Mouse (Mus musculus) MEL (cell line): ENCODE data around the gene Cbwd1. TPM values are rescaled to one million over a fixed set of nuclear protein-coding genes. Genes with fewer than 3 reads are reported as not detected.

Experiments used
- DNase-seq: peaks from one replicate; pipeline ENCODE4 v3.0.0; 2011; ENCODE audit warnings: low read depth, low spot score
- H3K27ac ChIP-seq: 2 replicates; pipeline ENCODE4 v1.5.1; 2012; ENCODE audit warnings: low read depth, mild to moderate bottlenecking, control low read depth, low read length, moderate library complexity; ENCODE audit not compliant: control insufficient read depth
- H3K27me3 ChIP-seq, 2 experiments: fragments of 150-350 bp in 1 of 2; sonication (generic) in 1 of 2; 2 replicates each; pipeline ENCODE4 v1.6.1; 2012; ENCODE audit warnings: low read length in 2 of 2, mild to moderate bottlenecking in 2 of 2, improper control_type of control experiment in 1 of 2, moderate library complexity in 1 of 2; ENCODE audit not compliant: insufficient read depth in 2 of 2, control insufficient read depth in 1 of 2
- H3K36me3 ChIP-seq, 2 experiments: 2 replicates each; pipeline ENCODE4 v1.6.1; 2012 to 2014; ENCODE audit warnings: low read length in 2 of 2, improper control_type of control experiment in 1 of 2, inconsistent platforms in 1 of 2, mild to moderate bottlenecking in 1 of 2; ENCODE audit not compliant: insufficient read depth in 2 of 2, control insufficient read depth in 1 of 2
- H3K4me1 ChIP-seq, 2 experiments: fragments of 150-350 bp in 1 of 2; sonication (generic) in 1 of 2; 2 replicates each; pipeline ENCODE4 v1.6.1; 2012; ENCODE audit warnings: low read length in 2 of 2, improper control_type of control experiment in 1 of 2, mild to moderate bottlenecking in 1 of 2; ENCODE audit not compliant: insufficient read depth in 2 of 2, control insufficient read depth in 1 of 2
- H3K4me3 ChIP-seq, 2 experiments: fragments of 150-350 bp in 1 of 2; sonication (generic) in 1 of 2; 2 replicates each; pipeline ENCODE4 v1.5.1; 2012; ENCODE audit warnings: low read depth in 2 of 2, low read length in 2 of 2, mild to moderate bottlenecking in 2 of 2, moderate library complexity in 2 of 2, control low read depth in 1 of 2, improper control_type of control experiment in 1 of 2; ENCODE audit not compliant: control insufficient read depth in 1 of 2, insufficient read depth in 1 of 2
- H3K79me2 ChIP-seq: 2 replicates; pipeline ENCODE4 v1.6.1; 2012; ENCODE audit warnings: mild to moderate bottlenecking, low read length, moderate library complexity; ENCODE audit not compliant: control insufficient read depth, poor library complexity, insufficient read depth
- H3K9ac ChIP-seq: 2 replicates; pipeline ENCODE4 v1.6.1; 2012; ENCODE audit warnings: low read depth, mild to moderate bottlenecking, control low read depth, low read length, moderate library complexity; ENCODE audit not compliant: control insufficient read depth, poor library complexity, severe bottlenecking
- H3K9me3 ChIP-seq: fragments of 150-350 bp; sonication (generic); replicated peaks from 2 replicates; pipeline ENCODE4 v1.6.1; 2012; ENCODE audit warnings: mild to moderate bottlenecking, low read length, improper control_type of control experiment, moderate library complexity; ENCODE audit not compliant: insufficient read depth
- BHLHE40 ChIP-seq: IDR thresholded peaks from 2 replicates; pipeline ENCODE4 v1.6.1; 2012; ENCODE audit warnings: low read depth, mild to moderate bottlenecking, inconsistent platforms, low read length, improper control_type of control experiment, borderline replicate concordance
- CHD1 ChIP-seq: IDR thresholded peaks from 2 replicates; pipeline ENCODE4 v1.6.1; 2012; ENCODE audit warnings: low read depth, mild to moderate bottlenecking, inconsistent platforms, low read length, improper control_type of control experiment
- CHD2 ChIP-seq: IDR thresholded peaks from 2 replicates; pipeline ENCODE4 v1.6.1; 2011; ENCODE audit warnings: low read length, improper control_type of control experiment
- ELF1 ChIP-seq: IDR thresholded peaks from 2 replicates; pipeline ENCODE4 v1.6.1; 2014; ENCODE audit warnings: low read depth, mild to moderate bottlenecking, inconsistent platforms, low read length, improper control_type of control experiment, moderate library complexity
- EP300 ChIP-seq, 2 experiments: IDR thresholded peaks; 2 replicates each; pipeline ENCODE4 v1.6.1; 2011; ENCODE audit warnings: improper control_type of control experiment in 2 of 2, low read length in 2 of 2, low read depth in 1 of 2, mild to moderate bottlenecking in 1 of 2
- ETS1 ChIP-seq: IDR thresholded peaks from 2 replicates; pipeline ENCODE4 v1.6.1; 2012; ENCODE audit warnings: low read depth, mild to moderate bottlenecking, inconsistent platforms, low read length, improper control_type of control experiment, moderate library complexity
- GABPA ChIP-seq: IDR thresholded peaks from 2 replicates; pipeline ENCODE4 v1.6.1; 2012; ENCODE audit warnings: low read depth, mild to moderate bottlenecking, inconsistent platforms, low read length, improper control_type of control experiment, moderate library complexity
- HCFC1 ChIP-seq: IDR thresholded peaks from 2 replicates; pipeline ENCODE4 v1.6.1; 2012; ENCODE audit warnings: low read depth, mild to moderate bottlenecking, inconsistent platforms, low read length, improper control_type of control experiment, moderate library complexity
- JUND ChIP-seq: IDR thresholded peaks from 2 replicates; pipeline ENCODE4 v1.6.1; 2011; ENCODE audit warnings: low read depth, mild to moderate bottlenecking, improper control_type of control experiment, low read length
- KAT2A ChIP-seq: conservative IDR thresholded peaks from 2 replicates; pipeline ENCODE4 v1.6.1; 2012; ENCODE audit warnings: low read depth, low read length, improper control_type of control experiment, inconsistent platforms
- MAX ChIP-seq: IDR thresholded peaks from 2 replicates; pipeline ENCODE4 v1.6.1; 2011; ENCODE audit warnings: low read length, improper control_type of control experiment
- MAZ ChIP-seq: IDR thresholded peaks from 2 replicates; pipeline ENCODE4 v1.6.1; 2012; ENCODE audit warnings: low read depth, mild to moderate bottlenecking, inconsistent platforms, low read length, improper control_type of control experiment
- MEF2A ChIP-seq: IDR thresholded peaks from 2 replicates; pipeline ENCODE4 v1.6.1; 2014; ENCODE audit warnings: low read depth, mild to moderate bottlenecking, inconsistent platforms, low read length, improper control_type of control experiment; ENCODE audit not compliant: poor library complexity, insufficient replicate concordance, severe bottlenecking; ENCODE audit errors: extremely low read depth
- MYB ChIP-seq: IDR thresholded peaks from 2 replicates; pipeline ENCODE4 v1.6.1; 2011; ENCODE audit warnings: mild to moderate bottlenecking, low read depth, low read length, improper control_type of control experiment
- MYC ChIP-seq: IDR thresholded peaks from 2 replicates; pipeline ENCODE4 v1.6.1; 2011; ENCODE audit warnings: low read depth, mild to moderate bottlenecking, low read length, improper control_type of control experiment, moderate library complexity
- NELFE ChIP-seq: IDR thresholded peaks from 2 replicates; pipeline ENCODE4 v1.6.1; 2011; ENCODE audit warnings: low read depth, low read length, improper control_type of control experiment
- NRF1 ChIP-seq: IDR thresholded peaks from 2 replicates; pipeline ENCODE4 v1.6.1; 2014; ENCODE audit warnings: low read depth, mild to moderate bottlenecking, inconsistent platforms, low read length, improper control_type of control experiment, moderate library complexity; ENCODE audit not compliant: poor library complexity, insufficient read depth, severe bottlenecking
- POLR2AphosphoS5 ChIP-seq: IDR thresholded peaks from 2 replicates; pipeline ENCODE4 v1.6.1; 2012; ENCODE audit warnings: low read depth, borderline replicate concordance, mild to moderate bottlenecking, inconsistent platforms, low read length, moderate library complexity, mixed read lengths
- SIN3A ChIP-seq: IDR thresholded peaks from 2 replicates; pipeline ENCODE4 v1.6.1; 2012; ENCODE audit warnings: low read length, improper control_type of control experiment, inconsistent platforms
- SMC3 ChIP-seq: IDR thresholded peaks from 2 replicates; pipeline ENCODE4 v1.6.1; 2011; ENCODE audit warnings: low read depth, low read length, improper control_type of control experiment
- TAL1 ChIP-seq: IDR thresholded peaks from 2 replicates; pipeline ENCODE4 v1.6.1; 2012; ENCODE audit warnings: mild to moderate bottlenecking, inconsistent platforms, low read length, moderate library complexity, mixed read lengths
- USF1 ChIP-seq: IDR thresholded peaks from 2 replicates; pipeline ENCODE4 v1.6.1; 2014; ENCODE audit warnings: low read depth, mild to moderate bottlenecking, inconsistent platforms, low read length, improper control_type of control experiment, moderate library complexity
- USF2 ChIP-seq, 2 experiments: IDR thresholded peaks; 2 replicates each; pipeline ENCODE4 v1.6.1; 2011 to 2012; ENCODE audit warnings: improper control_type of control experiment in 2 of 2, low read length in 2 of 2, borderline replicate concordance in 1 of 2, inconsistent platforms in 1 of 2, low read depth in 1 of 2, mild to moderate bottlenecking in 1 of 2; ENCODE audit not compliant: insufficient read depth in 1 of 2
- ZC3H11A ChIP-seq: IDR thresholded peaks from 2 replicates; pipeline ENCODE4 v1.6.1; 2012; ENCODE audit warnings: low read depth, mild to moderate bottlenecking, inconsistent platforms, low read length, improper control_type of control experiment
- ZKSCAN1 ChIP-seq: IDR thresholded peaks from 2 replicates; pipeline ENCODE4 v1.6.1; 2012; ENCODE audit warnings: low read depth, mild to moderate bottlenecking, inconsistent platforms, low read length, improper control_type of control experiment, moderate library complexity
- ZMIZ1 ChIP-seq: IDR thresholded peaks from 2 replicates; pipeline ENCODE4 v1.6.1; 2012; ENCODE audit warnings: low read depth, mild to moderate bottlenecking, inconsistent platforms, low read length, improper control_type of control experiment, moderate library complexity
- polyA plus RNA-seq, 2 experiments: library from polyadenylated mRNA; stranded (reverse) in 1 of 2; unstranded in 1 of 2; fragments of >175 nt in 1 of 2; fragments of >200 nt in 1 of 2; gene quantifications; 2 replicates each; pipeline versions ENCODE4 v1.2.1 to v1.2.4; 2012; ENCODE audit warnings: low replicate concordance in 2 of 2, low read depth in 1 of 2; ENCODE audit not compliant: insufficient read length in 2 of 2, insufficient read depth in 1 of 2, missing spikeins in 1 of 2
- total RNA-seq: library from RNA; depleted of rRNA; stranded (reverse); fragments of 300-350 nt; gene quantifications from 2 replicates; pipeline ENCODE4 v1.2.3, GENCODE M21; 2012

Gene Cbwd1
- total and polyA plus RNA-seq, 3 experiments: 14.2 to 24.0 TPM; not detected in 1

GRCm38 (mm10) chr19:24990138-24990822 lies 28.9 kb upstream of the Cbwd1 start (continued):
- TF ChIP-seq CHD2: no peak; the same call in 1 of the 2 replicates
- TF ChIP-seq USF2 (IDR thresholded peaks at IDR 0.05; ENCODE audit: borderline replicate concordance in 1 of 2, insufficient read depth in 1 of 2, low read depth in 1 of 2, low read length in 2 of 2): no peak
- TF ChIP-seq CHD1: no peak
- TF ChIP-seq TAL1: peak; percentile 97
- no peak for TF ChIP-seq USF1
- 0 out of 2 replicates have a peak, but pooled peaks have one; percentile 5 for TF ChIP-seq MAZ
- peak; percentile 97 for TF ChIP-seq ETS1
- 0 out of 2 replicates have a peak, but pooled peaks have one; percentile 46 for TF ChIP-seq HCFC1
- TF ChIP-seq KAT2A: no peak
- peak; percentile 70; the same call in 1 of the 2 replicates for TF ChIP-seq BHLHE40
- TF ChIP-seq NELFE: peak; percentile 26; the same call in 1 of the 2 replicates
- peak; percentile 95 for TF ChIP-seq MYC

GRCm38 (mm10) chr19:24988831-24989230 lies 27.4 kb upstream of the Cbwd1 start:
- Histone ChIP-seq H3K27ac (no peak overlapping the region), H3K4me1 (peaks cover 12 to 16% of the 10 kb centered on the region in 2 experiments), H3K27me3 (no peaks in the 10 kb centered on the region), H3K4me3 (no peak overlapping the region), H3K79me2 (no peaks in the 10 kb centered on the region), H3K9ac (no peak overlapping the region), H3K36me3 (peaks cover 0 to 10% of the 10 kb centered on the region in 2 experiments; a peak in 2 of 4 replicates), H3K9me3 (no peaks in the 10 kb centered on the region)
- no peak for DNase-seq
- TF ChIP-seq ZKSCAN1 (no peak), SMC3 (no peak), MAX (no peak), MEF2A (no peak), KAT2A (no peak), MYB (no peak), ZC3H11A (no peak), EP300 (IDR thresholded peaks at IDR 0.05; ENCODE audit: low read depth in 1 of 2, low read length in 2 of 2) (no peak), SIN3A (no peak), POLR2AphosphoS5 (no peak), NRF1 (no peak), CHD2 (no peak), ETS1 (no peak), ELF1 (no peak), ZMIZ1 (no peak), GABPA (no peak), JUND (no peak)
